Mouse (Mus musculus): ENCODE measurements around the gene Anxa3.

DNA sequence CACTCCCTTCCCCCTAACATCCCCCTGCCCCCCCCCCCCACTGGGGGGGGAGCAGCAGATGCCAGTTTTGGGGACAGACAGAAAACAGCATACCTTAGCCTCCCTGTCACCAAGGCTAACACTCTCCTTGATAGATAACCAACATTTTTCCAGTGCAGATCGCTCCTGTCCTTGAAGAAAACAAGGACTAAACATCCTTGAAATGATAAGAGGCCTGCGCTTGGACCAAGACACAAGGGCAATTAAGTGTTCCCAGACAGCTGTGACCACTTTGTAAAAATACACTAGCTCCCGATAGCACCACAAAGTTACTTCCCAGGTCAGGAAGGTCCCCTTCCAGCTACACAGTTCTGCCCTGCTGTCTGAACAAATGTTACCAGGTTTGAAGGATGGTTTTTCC lies 55.2 kb downstream of the Anxa3 start:
- TF ChIP-seq CTCF (IDR thresholded peaks at IDR 0.05; ENCODE audit: borderline replicate concordance, control insufficient read depth, extremely low read depth, insufficient read depth, low read length, poor library complexity) (no peak), POLR2A (IDR thresholded peaks at IDR 0.05; ENCODE audit: control insufficient read depth, extremely low read depth, insufficient read depth, low read length, poor library complexity) (no peak)
